Mouse (Mus musculus) testis, adult 2 months (tissue): ENCODE results near the gene Spata31d1a. TPM values are rescaled to one million over a fixed set of nuclear protein-coding genes. Genes with fewer than 3 reads are reported as not detected.

Experiments
- H3K27ac ChIP-seq: fragments of 200-500 bp; 2 replicates; pipeline ENCODE4 v1.5.1; 2012; ENCODE audit warnings: low read depth, low read length; ENCODE audit not compliant: control insufficient read depth, insufficient read depth
- H3K27me3 ChIP-seq: fragments of 200-500 bp; 2 replicates; pipeline ENCODE4 v1.6.1; 2012; ENCODE audit warnings: mild to moderate bottlenecking, low read length, moderate library complexity; ENCODE audit not compliant: control insufficient read depth, insufficient read depth
- H3K36me3 ChIP-seq: fragments of 200-500 bp; 2 replicates; pipeline ENCODE4 v1.6.1; 2012; ENCODE audit warnings: mild to moderate bottlenecking, low read length; ENCODE audit not compliant: control insufficient read depth, insufficient read depth
- H3K4me1 ChIP-seq: fragments of 200-500 bp; 2 replicates; pipeline ENCODE4 v1.6.1; 2012; ENCODE audit warnings: low read length; ENCODE audit not compliant: control insufficient read depth, insufficient read depth
- H3K4me3 ChIP-seq: fragments of 200-500 bp; 2 replicates; pipeline ENCODE4 v1.5.1; 2012; ENCODE audit warnings: low read depth, mild to moderate bottlenecking, low read length, moderate library complexity, mixed read lengths; ENCODE audit not compliant: control insufficient read depth
- CTCF ChIP-seq: fragments of 200-500 bp; IDR thresholded peaks from 2 replicates; pipeline ENCODE4 v1.5.1; 2012; ENCODE audit warnings: low read depth, mild to moderate bottlenecking, inconsistent platforms, low read length, moderate library complexity; ENCODE audit not compliant: control insufficient read depth, insufficient read depth, insufficient replicate concordance
- POLR2A ChIP-seq: fragments of 200-500 bp; IDR thresholded peaks from 2 replicates; pipeline ENCODE4 v1.6.1; 2012; ENCODE audit warnings: low read depth, mild to moderate bottlenecking, inconsistent platforms, low read length, moderate library complexity; ENCODE audit not compliant: control insufficient read depth
- polyA plus RNA-seq: library from polyadenylated mRNA; depleted of rRNA; stranded (reverse); fragments of >200 nt; gene quantifications from 2 replicates; pipeline ENCODE4 v1.2.3, GENCODE M21; 2012

The Spata31d1a gene
- polyA plus RNA-seq, 1 experiment: 122 TPM

DNA sequence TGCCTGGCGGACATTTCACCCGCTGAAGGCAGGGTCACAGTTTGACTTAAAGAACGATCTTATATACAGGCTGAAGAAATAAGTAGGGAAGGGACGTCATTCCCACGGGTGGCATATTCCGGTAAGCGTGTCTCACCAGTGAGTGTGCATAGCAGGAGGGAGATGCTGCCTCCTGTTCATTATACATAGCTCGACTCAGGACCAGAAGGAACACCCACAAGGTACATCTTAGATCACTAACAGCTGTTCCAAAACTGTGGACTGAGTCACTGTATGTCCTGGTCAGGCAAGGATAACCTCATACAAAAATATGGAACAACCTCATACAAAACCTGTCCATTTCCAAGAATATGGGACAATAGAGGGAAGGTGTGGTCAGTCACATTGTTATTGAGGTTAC is 11.0 kb downstream of the Spata31d1a start:
- no peak for TF ChIP-seq CTCF
- TF ChIP-seq POLR2A: no peak
- Histone ChIP-seq H3K4me3 (no peak overlapping the region), H3K4me1 (no peaks in the 10 kb centered on the region), H3K27ac (no peak overlapping the region), H3K27me3 (no peaks in the 10 kb centered on the region), H3K36me3 (no peaks in the 10 kb centered on the region)

DNA sequence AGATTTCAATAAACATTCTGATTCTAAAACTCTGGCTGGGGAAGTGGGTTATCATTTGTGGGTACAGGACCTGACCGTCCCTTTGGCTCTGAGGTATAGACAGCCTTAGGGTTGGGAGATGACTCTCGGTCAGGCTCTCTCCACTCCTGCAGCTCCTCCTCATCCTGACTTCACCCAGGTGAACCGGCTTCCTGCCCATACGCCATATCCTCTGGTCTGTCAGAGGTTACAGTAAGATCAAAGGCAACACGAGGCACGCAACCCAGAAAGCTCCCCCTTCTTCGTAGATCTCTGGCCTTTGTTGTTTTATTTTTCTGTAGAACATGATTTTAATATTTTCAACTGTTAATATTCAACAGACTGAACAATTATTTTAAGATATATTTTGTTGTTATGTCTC is 14.3 kb downstream of the Spata31d1a start:
- Histone ChIP-seq H3K27ac (no peak overlapping the region), H3K4me3 (no peak overlapping the region), H3K27me3 (no peaks in the 10 kb centered on the region), H3K36me3 (no peaks in the 10 kb centered on the region), H3K4me1 (no peaks in the 10 kb centered on the region)
- TF ChIP-seq POLR2A (no peak), CTCF (no peak)

DNA sequence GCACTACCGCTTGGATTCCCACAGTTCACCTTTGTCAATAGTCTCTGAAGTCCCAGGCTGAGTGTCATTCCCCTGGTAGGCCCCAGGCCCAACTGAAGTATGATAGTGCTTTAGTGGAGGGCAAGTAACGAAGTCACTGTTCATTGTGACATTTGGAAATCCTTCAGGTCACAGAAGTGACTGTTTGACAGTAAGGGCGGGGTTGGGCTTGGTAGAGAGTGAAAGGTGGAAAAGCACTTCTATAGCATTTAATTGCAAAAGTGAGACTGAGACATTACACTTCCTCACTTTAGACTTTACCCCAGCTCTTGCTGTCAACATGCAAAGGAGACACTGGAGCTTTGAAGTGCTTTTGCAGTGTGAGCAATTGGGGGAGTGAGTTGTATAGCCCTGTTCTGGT is 16.1 kb downstream of the Spata31d1a start, which contains the start of gene 4921517D22Rik:
Gene 4921517D22Rik (minus strand): TSS at position 101 of the 400 bp plus-strand sequence.
- TF ChIP-seq CTCF (no peak), POLR2A (no peak)
- no peaks in the 10 kb centered on the region for H3K4me1 ChIP-seq
- no peak within 1 kb of the TSS for H3K27ac ChIP-seq
- H3K4me3 ChIP-seq: peak within 1 kb of the TSS; percentile 60
- no peaks in the 10 kb centered on the region for H3K36me3 ChIP-seq
- no peaks in the 10 kb centered on the region for H3K27me3 ChIP-seq

DNA sequence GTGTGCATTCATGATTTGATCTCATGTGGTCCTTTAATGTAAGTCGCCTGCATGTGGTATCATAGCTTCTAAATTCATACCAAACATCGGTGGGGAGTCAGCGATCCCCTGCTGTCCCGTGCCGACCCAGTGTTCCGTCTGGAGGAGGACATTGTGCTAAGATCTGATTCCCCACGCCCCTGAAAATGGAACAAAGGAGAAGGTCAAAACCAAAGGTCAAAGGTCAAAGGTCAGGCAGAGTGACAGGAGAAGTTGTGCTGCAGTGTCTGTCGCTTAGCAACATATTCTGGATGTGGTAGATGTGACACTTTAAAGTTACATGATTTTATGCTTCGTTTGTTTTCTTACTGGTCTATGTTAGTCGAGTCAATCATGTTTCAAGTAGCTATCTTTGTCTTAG is 18.7 kb downstream of the Spata31d1a start:
- Histone ChIP-seq H3K27ac (no peak overlapping the region), H3K4me3 (no peak overlapping the region), H3K4me1 (no peaks in the 10 kb centered on the region), H3K27me3 (no peaks in the 10 kb centered on the region), H3K36me3 (no peaks in the 10 kb centered on the region)
- TF ChIP-seq CTCF (no peak), POLR2A (no peak)

DNA sequence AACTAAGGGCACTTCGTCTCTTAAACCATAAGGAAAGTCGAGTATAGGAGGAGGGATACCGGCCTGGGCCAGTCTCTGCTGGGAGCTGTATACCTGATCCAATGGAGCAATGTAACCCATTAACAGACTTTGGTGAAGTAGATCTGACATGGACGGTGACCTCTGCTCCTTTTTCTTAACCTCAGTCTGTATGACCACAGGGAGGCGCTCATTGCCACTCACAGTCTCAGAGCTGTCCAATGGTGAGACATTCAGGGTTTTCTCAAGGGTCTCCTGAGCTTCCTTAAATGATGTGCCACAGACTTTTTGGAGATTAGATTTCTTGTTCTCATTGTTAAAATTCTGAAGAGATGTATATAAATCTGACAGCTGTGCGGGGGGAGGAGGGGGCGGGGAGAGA is 19.6 kb downstream of the Spata31d1a start:
- Histone ChIP-seq H3K36me3 (no peaks in the 10 kb centered on the region), H3K27ac (no peak overlapping the region), H3K27me3 (no peaks in the 10 kb centered on the region), H3K4me3 (no peak overlapping the region), H3K4me1 (no peaks in the 10 kb centered on the region; the same call in 1 of the 2 replicates)
- no peak for TF ChIP-seq POLR2A
- TF ChIP-seq CTCF: no peak

DNA sequence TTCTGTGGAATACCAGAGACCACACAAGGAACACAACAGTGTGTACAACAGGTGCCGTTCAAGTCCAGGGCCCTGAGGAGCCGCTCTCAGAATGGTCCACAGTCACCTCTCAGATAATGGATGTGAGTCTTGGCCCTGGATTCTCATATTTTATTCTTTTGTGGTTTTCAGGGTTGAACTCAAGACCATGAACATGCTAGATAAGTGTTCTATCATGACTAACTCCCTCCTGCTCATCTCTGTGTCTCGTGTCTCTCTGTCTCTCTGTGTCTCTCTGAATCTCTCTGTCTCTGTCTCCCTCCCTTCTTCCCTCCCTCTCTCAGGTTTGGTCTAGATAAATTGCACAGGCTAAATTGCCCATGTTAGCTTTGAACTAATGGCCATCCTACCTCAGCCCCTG is 20.3 kb downstream of the Spata31d1a start:
- H3K4me1 ChIP-seq: peaks cover 3% of the 10 kb centered on the region; the same call in 1 of the 2 replicates
- TF ChIP-seq POLR2A: no peak
- TF ChIP-seq CTCF: no peak
- H3K4me3 ChIP-seq: no peak overlapping the region
- H3K27me3 ChIP-seq: no peaks in the 10 kb centered on the region
- H3K27ac ChIP-seq: no peak overlapping the region
- H3K36me3 ChIP-seq: no peaks in the 10 kb centered on the region

DNA sequence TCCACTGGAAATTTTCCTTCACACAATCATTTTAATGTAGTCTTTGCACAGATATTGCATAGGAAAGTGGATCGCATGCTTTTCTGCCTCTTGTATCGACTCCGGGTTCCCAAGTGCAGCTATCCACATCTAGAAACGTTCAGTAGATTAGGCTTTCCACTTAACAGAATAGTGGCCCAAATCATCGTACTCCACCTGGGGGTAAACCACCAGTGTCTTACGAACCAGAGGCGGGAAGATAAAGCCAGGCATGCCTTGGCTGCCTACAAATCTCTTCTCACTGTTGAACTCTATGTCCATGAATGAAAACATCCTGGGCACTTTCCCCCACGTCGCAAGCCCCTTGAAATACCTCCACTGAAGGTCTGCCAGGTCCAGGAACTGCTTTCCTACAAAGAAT is 20.8 kb downstream of the Spata31d1a start:
- H3K4me1 ChIP-seq: peaks cover 3% of the 10 kb centered on the region; the same call in 1 of the 2 replicates
- H3K4me3 ChIP-seq: no peak overlapping the region
- no peak for TF ChIP-seq CTCF
- TF ChIP-seq POLR2A: no peak
- no peak overlapping the region for H3K27ac ChIP-seq
- no peaks in the 10 kb centered on the region for H3K27me3 ChIP-seq
- H3K36me3 ChIP-seq: no peaks in the 10 kb centered on the region

DNA sequence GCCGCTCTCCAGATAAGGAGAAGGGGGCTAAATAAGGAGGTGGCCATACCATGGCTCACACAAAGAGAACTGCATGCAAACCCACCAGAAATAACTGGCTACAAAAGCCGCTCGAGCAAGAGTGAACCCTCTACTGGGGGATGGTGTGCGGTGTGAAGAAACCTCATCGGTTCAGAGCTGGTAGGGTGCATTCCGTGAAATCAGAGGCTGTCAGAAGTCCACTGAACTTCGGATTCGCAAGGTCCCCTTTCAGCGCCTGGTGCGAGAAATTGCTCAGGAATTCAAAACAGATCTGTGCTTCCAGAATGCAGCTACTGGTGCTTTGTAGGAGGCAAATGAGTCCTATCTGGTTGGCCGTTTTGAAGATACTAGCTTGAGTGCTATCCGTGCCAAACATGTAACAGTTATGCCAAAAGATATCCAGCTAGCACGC is 21.8 kb downstream of the Spata31d1a start:
- H3K27ac ChIP-seq: no peak overlapping the region
- H3K27me3 ChIP-seq: no peaks in the 10 kb centered on the region

More for the DNA sequence above, 21.8 kb downstream of the Spata31d1a start:
- Histone ChIP-seq H3K36me3 (no peaks in the 10 kb centered on the region), H3K4me1 (peaks cover 3% of the 10 kb centered on the region; the same call in 1 of the 2 replicates), H3K4me3 (no peak overlapping the region)
- no peak for TF ChIP-seq POLR2A
- no peak for TF ChIP-seq CTCF
